Mouse (Mus musculus): ENCODE data around the gene Omt2a.
"Not testable (repeated sequence)": the region's sequence is repeated elsewhere in the genome, so short reads cannot be mapped to it uniquely, and the experiment has no call there.

The Omt2a gene

DNA sequence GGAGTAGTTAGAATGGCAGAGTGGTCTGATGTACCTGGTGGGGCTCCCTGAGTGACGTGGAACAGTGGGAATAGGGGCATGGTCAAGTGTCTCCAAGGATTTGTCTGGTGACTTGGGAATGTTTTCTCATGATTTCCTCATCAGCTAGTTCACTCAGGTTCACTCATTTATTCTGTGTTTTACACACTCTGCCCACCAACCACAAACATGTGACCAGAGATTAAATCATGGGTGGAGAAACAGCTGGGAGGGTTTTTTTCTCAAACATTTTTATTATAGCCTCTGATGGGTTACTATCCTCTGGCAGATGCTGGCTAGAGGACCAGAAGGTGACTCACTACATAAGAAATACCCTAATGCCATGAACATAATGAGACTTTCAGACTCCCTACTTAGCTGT lies 16.4 kb downstream of the Omt2a start:
- no peak for DNase-seq (ENCODE audit: low spot score)

DNA sequence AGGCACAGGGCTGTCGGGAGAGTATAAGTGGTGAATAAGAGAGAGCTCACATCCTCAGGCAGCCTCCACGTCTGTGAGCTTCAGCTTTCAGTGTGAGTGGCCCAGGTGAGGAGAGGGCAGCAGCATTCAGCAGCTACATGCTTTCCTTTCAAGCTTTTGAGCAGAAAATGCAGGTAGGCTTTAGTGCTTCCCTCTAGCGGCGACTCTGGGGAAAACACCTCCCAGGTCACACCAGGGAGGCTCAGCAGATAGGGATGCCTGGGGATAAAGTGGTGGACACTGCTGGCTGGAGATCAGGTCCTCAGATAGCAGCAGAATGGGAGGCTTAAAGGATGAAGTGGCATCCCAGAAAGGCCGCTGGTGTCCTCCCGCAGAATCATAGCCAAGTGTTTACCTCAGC lies 18.5 kb downstream of the Omt2a start:
- DNase-seq (ENCODE audit: low spot score) = not testable (repeated sequence)

DNA sequence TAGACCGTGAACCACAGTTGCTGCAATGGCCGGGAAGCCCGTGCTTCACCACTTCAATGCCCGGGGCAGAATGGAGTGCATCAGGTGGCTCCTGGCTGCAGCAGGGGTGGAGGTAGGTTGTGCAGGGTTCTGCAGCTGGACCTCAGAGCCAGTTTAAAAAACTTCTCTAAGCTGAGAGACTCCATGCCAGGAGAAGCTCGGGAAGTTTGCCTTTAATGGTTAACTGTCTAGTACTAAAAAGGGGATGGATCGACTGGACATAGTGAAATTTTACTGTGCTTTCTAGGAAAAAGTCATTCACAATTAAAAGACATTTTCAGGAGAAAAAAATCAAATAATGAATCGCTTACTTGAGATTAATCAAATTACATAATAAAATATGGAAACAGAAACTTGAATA lies 19.8 kb downstream of the Omt2a start:
- DNase-seq (ENCODE audit: low spot score) = not testable (repeated sequence)

DNA sequence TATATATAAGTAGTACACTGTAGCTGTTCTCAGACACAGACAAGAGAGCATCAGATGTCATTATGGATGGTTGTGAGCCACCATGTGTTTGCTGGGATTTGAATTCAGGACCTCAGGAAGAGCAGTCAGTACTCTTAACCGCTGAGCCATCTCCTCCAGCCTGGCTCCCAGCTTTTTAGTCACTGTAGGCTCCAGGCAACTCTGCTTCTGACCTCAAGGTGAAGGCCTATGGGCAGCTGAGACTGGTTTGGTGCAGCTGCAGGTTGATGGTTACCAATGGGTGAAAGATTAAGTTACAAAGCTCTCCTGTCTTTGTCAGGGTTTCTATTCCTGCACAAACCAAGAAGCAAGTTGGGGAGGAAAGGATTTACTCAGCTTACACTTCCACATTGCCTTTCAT lies 20.9 kb downstream of the Omt2a start:
- DNase-seq (ENCODE audit: low spot score) = not testable (repeated sequence)

DNA sequence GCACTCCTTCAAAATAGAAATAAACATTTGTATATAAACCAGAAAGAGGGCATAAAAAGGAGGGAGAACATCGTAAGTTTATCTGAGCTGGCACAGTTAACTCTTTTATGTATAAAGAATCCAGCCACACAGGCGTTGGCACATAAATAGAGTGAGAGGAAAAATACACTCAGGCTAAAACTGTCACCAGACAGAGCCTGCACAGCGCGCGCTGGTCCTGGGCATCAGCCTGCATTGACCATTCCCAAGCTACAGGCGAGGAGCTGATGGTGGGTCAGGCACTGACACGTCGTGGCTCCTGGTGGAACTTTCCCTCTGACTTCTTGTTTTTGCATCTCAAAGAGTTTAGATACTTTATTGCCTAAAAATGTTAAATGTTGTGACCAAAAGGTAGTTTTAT lies 22.1 kb downstream of the Omt2a start:
- not testable (repeated sequence) for DNase-seq (ENCODE audit: low spot score)

DNA sequence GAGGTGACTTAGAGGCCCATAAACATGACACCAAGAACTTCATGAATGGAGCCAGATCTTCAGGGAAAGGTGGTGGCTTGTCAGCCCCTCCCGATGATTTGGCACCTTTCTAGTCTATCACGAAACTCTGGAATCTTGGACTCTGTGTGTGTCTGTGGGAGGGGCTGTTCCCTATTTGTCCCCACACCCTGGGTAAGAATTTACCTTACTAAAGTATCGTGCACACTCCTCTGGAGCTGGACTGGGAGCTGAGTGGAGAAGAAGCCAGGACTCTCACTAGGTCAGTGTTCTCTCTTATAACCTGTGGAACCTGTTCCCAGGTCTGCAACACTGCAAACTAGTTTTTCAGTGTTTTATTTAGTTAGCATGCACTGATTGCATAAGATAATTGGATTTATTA lies 24.9 kb downstream of the Omt2a start, which contains the start of gene Gm10639:
Gene Gm10639, plus strand, starts transcription at position 201 of the 400 bp plus-strand sequence.
- DNase-seq (ENCODE audit: low spot score) = not testable (repeated sequence)

DNA sequence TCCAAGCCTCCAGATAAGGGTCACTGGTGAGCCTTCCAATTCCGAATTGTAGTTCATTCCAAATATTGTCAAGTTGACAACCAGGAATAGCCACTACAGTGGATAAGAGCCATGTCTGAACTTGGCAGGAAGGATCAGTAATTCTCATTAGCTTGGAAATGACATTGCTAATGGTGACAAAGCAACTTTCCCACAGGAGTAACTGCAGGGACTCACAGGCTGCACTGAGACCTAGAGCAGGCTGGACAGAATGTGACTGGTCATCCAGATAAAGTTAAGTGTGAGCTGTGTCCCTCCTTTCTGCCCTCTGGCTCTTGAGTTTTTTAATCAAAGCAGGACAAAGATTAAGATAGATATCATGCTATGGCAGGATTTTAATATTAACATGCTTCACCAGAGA lies 25.5 kb downstream of the Omt2a start:
- not testable (repeated sequence) for DNase-seq (ENCODE audit: low spot score)

DNA sequence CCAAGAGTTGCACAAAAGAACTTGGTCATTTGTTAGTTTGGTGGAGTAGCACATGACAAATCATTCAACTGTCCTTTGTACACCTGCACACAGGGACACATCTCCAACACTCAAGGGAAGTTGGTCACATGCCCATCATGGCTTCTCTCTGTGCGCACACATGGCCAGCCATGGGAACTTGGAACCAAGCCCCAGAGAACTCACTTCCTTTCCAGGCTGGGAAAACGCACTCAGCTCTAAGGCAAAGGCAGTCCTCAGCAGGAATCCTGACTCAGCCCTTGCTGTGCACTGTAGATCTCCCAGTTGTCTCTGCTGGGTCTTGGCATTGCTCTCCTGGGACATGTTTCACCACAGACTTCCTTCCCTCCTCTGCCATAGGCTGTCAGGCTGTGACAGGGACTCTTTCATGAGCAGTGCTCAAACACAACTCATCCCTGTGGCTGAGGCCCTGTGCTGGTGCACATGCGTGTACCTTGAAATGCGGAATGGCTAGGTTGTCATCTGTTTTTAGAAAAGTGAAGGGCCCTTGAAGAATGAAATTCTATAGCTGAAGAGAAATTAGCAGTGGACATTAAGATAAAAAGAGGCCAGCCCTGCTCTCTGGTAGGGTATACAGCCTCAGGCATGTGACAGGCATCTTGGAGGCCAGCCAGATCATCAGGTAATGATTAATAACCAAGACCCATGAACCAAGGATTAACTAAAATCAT lies 32.4 kb downstream of the Omt2a start:
- not testable (repeated sequence) for DNase-seq (ENCODE audit: low spot score)

DNA sequence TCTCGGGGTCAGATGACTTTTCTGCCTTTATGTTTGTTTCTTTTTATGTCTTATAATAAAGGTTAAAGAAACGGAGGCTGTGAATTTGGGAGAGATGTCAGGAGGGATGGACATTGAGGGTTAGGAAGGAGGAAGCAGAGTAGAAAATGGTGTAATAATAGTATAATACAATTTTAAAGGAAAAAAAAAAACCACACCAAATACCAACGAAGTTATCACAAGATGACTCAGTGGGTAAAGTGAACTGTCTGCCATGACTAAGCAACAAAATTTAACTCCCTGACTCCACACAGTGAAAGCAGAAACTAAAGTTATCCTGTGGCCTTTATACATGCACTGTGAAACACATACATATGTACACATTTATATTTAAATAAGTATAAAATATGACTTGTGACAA lies 43.7 kb downstream of the Omt2a start:
- DNase-seq (ENCODE audit: low spot score) = not testable (repeated sequence)

All from left cerebral cortex, adult 11 months (tissue).